Mouse (Mus musculus) E14TG2a.4 (cell line): Measurements from ENCODE around the gene Ercc2.

Source experiments
- CTCF ChIP-seq: conservative IDR thresholded peaks from 2 replicates; pipeline ENCODE4 v1.5.1; 2014; ENCODE audit warnings: low read length
- NANOG ChIP-seq: IDR thresholded peaks from 2 replicates; pipeline ENCODE4 v1.6.1; 2014; ENCODE audit warnings: borderline replicate concordance, low read length, mixed read lengths
- POU5F1 ChIP-seq: IDR thresholded peaks from 2 replicates; pipeline ENCODE4 v1.6.1; 2014; ENCODE audit warnings: low read length, borderline replicate concordance

DNA sequence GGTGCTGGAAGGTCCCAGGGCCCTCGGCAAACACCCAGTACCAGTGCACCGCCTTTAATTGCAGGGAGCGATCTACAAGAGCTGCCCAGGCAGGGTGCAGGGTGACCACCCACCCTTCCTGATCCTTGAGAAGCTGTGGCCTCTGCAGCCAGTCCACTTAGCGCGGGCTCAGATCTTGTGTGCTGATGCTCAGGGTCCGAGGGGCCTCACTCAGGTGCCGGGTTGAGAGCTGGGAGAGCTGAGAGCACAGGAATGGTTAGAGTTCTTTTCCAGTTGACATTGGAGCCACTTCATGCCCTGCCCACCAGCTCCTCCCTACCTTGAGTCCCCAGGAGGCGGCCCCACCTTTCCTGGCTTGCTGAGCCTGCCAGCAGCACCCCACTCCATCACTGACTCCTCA lies 12.7 kb downstream of the Ercc2 start:
- TF ChIP-seq CTCF: no peak
- TF ChIP-seq POU5F1: no peak
- TF ChIP-seq NANOG: no peak
